Mouse (Mus musculus) erythroid progenitor cell, adult 5-6 weeks (primary cell): ENCODE results near the gene Ice2. TPM values are rescaled to one million over a fixed set of nuclear protein-coding genes. Genes with fewer than 3 reads are reported as not detected.

Experiments used
- ATAC-seq: replicated peaks from 2 replicates; pipeline ENCODE4 v1.8.0; 2016; ENCODE audit warnings: moderate number of reproducible peaks, mild to moderate bottlenecking, moderate TSS enrichment, inconsistent platforms; ENCODE audit not compliant: poor library complexity, low FRiP score, severe bottlenecking
- total RNA-seq, 2 experiments: library from RNA; stranded (forward) in 1 of 2; stranded (reverse) in 1 of 2; fragments of 150-400 nt in 1 of 2; fragments of 186-747, 209-891 nt in 1 of 2; gene quantifications; 2 replicates each; pipeline versions ENCODE4 v1.2.3 to v1.2.4; 2015 to 2017; ENCODE audit warnings: low replicate concordance in 2 of 2

Gene Ice2
- total RNA-seq, 2 experiments from 2014 or later, result 1.9 to 4.2 TPM

DNA sequence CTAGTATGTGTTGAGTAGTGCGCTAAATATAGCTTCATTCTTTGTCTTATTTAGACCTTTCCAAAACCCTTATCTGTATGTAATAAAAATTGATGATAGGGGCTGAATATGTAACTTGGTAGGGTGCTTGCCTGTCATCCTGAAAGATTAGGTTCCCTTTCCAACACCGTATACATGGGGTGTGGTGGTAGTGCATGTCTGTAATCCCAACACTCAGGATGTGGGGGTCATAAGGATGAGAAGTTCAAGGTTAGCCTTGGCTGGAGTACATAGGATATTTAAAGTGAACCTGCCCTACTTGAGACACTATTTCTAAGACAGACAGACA, 310 bp upstream of the Ice2 start:
- peak; percentile 35; the same call in 1 of the 2 replicates for ATAC-seq

DNA sequence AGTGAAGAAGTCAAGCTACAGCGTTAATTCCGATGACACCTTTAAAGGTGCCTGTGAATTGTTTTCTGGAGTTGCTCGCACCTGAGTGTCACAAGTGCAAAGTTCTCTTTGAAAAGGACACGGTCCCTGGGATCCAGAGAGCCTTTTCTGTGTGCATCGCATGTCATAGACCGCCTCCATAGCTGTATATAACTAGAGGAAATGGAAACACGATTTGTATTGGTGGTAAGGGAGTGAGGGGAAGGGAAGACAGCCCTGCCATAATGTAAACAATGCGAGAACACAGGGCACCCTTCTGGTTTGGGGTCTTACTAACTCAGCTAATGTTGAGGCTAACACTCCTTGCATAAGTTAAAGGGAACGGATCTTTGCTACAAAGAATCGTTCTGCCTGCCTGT, 746 bp downstream of the Ice2 start:
- ATAC-seq, result no peak

DNA sequence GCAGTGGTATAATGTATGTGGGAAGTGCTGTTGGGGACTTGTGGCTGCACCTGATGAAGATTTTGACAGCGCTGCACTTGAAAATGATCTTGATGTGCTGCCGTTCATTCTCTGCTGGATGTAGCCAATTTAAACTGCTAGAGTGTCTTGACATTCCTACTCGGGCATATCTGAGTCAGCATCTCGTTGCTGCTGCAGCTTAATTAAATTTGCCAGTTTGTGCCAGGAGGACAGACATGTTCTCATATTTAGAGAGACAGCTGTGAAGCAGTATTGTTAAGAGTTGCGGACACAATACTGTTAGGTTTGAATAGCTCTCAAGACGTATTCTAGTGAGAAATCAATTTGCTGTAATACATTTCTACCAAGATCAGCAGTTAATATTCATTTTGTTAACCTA, 7.0 kb downstream of the Ice2 start:
- ATAC-seq, result no peak

DNA sequence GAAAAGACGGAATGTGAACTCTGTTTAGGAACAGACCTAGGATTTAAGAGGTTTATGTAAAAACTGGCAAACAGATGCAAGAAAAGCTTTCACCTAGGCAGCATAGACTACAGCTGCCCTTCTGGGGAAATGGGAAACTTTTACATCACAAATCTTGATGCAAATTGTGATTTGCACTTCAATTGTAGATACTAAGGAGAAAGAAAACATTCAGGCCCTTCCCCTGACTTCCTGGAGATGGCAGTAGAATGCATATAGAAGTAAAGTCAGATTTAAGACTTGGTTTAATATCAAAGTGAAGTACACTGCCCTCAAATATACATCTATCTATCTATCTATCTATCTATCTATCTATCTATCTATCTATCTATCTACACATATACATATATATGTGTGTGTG, 21.8 kb downstream of the Ice2 start:
- ATAC-seq, result no peak

GRCm38 (mm10) chr9:69430531-69430930, 32.8 kb downstream of the Ice2 start:
- no peak for ATAC-seq

DNA sequence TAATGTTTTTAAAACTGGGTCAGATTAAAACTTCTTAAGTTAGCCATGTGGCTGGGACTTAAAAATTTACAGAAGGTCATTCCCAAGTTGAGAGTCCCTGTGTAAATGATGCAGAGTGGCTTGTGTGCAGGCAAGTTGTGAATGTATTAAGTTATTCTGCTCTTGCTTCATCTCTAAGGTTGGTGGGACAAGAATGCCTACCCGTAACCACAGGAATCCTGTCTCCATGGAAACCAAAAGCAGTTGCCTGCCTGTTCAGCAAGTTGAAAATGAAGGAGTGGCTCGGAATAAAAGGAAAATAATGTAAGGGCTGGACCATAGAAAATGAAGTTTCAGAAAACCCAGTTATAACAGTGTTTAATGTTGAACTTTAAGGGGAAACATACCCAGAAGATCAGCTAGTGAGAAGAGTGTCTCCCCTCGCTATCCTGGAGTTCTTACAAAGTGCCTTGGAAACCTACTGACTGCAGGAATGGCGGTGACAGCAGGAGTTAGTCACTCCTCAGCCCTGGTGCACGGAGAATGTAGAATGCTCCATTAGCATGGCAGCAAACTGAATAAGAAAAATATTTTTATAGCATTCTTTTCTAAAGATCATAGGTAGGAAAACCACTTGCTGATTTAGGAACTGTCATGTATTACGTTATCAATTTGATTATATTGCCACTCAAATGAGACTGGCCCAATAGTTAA, 34.3 kb downstream of the Ice2 start:
- no peak for ATAC-seq

- ATAC-seq, result no peak
Observed at GRCm38 (mm10) chr9:69435194-69435593, 37.5 kb downstream of the Ice2 start.

DNA sequence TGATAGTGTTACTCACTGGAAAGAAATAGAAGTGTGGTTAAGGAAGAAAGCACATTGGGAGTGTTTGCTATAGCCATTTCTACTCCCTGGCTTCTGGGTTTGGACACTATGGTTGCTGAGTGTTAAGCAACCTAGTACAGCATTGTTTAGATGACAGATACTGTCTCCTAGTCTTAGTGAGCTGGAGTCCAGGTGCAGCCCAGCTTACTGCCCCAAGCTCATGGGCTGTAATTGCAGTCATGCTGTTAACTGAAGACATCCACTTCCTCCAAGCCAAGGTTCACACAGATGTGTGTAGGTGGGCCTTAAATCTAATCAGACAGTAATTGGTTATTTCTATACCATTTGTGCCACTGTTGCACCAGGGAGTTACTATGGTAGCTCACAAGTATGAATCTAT, 38.0 kb downstream of the Ice2 start:
- ATAC-seq, result no peak

DNA sequence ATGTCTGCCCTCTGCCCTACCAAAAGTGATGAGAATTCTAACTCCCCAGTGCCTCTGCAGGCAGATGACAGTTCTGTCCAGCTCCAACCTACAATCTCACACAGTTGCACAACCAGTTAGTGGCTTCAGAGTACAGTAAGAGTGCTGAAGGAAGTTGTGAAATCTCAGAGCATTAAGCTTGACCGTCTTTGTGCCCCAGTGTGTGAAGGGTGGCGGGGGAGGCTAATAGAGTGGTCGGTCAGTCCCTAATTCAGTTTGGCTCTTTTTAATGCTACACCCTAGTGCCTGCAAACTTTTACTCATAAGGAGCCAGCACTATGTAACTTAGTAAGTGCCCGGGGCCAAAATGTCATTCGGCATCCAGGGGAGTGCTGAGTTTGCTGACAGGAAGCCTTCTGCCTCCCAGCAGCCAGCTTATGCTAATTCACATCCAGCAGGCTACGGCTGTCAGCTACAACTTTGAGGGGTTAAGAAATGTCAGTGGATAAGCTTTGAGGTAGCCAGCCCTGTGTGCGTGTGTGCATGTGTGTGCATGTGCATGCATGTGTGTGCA, 42.2 kb downstream of the Ice2 start:
- no peak for ATAC-seq

DNA sequence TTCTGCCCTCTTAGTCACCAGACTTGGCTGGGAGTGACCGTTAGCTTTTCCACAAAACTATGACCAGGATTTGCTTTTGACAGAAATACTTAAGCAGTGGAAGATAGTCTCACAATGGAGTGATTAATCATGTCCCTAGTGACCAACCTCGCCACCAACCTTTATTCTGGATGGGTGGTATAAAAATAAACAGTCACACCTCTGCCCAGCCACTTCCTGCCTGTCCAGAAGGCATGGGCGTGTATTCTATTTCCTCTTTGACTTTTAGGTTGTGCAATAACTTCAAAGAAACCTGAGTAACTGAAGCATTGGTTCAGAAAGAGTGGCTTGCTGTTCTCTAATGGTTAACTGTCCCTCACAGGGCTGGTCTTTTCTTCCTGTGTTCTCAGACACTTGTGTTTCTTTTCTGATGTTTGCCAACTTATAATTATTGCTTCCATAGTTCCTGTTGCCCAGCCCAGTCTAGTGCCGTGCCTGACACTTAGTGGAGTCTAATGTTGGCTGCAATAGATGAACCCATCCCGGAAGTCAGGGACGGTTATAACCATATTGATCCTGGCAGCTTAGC, 44.8 kb downstream of the Ice2 start:
- no peak for ATAC-seq

DNA sequence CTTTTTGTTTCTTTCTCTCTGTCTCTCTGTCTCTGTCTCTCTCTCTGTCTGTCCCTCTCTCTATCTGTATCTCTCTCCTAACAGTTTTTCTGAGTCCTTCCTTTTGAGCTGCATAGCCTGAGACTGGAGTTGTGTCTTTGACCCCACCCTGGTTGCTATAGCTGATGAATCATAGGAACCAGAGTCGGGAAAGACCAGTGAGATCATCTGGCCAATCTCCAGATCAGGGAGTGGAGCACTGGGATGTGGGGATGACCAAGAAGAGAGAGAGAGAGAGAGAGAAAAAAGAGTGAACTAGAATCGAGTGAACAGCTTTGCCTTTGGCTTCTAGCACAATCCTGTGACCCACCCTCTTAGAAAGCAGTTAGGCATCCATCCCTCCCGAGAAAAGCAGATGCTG, 45.5 kb downstream of the Ice2 start:
- no peak for ATAC-seq

- no peak for ATAC-seq
Observed at GRCm38 (mm10) chr9:69448801-69449200, 51.1 kb downstream of the Ice2 start.

DNA sequence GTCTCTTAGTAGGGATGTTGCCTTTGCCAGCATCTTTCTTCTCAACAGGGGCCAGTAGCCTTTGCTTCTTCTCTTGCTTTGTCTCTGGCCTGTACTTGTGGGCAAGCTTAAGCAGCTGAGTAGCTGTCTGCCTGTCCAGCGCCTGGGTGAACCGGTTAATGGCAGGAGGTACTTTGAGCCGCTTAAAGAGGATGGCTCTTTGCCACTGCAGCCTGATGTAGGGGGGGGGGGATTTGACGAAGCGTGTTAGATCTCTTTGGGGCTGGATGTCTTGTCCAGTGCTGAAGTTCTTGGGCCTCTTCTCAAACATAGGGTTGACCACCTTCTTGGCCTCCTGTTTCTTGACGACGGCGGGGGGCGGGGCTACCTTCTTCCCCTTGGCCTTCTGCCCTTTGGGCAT, 52.9 kb downstream of the Ice2 start:
- ATAC-seq, result no peak

GRCm38 (mm10) chr9:69451886-69452810, 54.4 kb downstream of the Ice2 start:
- no peak for ATAC-seq

- no peak for ATAC-seq
Observed at GRCm38 (mm10) chr9:69453066-69453900, 55.6 kb downstream of the Ice2 start, which contains the start of gene Anxa2. Gene Anxa2, plus strand, starts transcription at chr9:69453620.

DNA sequence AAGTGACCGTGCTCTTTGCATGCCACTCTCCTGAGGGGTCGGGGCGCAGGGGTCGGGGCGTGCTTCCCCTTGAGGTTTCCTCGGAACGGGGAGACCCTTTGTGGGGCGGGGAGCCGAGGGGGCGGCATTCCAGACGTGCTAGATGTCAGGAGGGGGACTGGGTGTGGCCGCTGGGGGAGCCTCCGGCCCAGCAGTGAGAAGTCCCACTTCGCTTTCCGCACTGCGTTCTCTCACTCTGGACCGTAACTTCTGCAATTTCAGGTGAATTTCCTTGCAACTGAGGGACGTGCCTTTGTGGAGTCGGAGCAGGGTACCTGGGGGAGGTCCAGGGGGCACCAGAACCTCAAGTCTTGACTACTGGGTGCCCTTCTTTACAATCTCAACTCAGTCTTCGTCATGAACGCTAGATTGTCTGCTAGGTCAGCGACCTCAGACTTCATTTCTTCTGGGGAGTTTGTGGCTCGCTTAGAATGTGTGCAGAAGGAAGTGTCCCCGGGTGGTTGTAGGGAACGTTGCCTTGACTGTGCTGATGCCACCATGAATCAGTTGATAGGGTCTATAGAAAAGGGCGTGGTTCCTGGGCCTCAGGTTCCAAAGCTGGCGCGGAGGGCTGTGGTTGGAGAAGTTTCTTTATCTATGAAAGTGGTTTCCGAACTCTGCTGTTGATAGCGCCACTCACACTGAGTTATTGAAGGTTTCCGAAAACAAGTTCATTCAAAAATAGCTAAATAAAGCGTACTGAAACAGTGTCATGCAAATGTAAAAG, 56.4 kb downstream of the Ice2 start:
- ATAC-seq, result no peak

DNA sequence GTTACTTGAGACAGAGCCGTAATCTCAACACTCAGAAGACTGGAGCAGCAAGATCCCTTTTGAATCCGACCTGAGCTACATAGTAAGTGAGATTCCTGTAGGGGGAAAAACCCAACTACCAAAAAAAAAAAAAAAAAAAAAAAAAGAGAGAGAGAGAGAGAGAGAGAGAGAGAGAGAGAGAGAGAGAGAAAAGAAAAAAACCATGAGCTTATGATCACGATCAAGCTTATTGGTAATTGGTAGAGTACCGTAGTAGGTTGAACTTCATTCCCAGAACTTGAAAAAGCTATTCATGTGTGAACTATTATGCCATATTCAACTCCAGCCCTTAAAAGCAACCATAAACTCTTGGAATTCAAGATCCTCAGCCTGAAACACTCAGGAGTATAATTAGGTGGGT, 57.0 kb downstream of the Ice2 start:
- no peak for ATAC-seq

DNA sequence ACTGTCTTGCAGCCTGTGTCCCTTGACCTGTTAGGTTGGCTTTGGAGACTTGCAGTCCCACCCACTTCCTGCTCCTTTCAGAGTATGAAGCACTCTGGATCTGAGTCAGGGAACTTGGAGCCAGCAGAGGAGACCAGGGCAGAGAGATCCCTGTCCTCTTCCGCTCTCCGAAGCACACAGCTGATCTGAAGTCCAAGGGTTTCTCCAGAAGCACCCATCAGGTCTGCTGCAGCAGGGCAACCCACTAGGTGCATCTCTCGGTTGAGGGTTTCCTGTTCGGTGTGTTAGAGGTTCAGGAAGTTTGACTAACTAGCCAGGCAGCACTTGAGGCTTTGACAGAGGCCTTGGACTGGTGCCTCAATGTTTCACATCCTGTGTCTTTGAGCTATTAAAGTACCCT, 57.7 kb downstream of the Ice2 start:
- ATAC-seq, result no peak

DNA sequence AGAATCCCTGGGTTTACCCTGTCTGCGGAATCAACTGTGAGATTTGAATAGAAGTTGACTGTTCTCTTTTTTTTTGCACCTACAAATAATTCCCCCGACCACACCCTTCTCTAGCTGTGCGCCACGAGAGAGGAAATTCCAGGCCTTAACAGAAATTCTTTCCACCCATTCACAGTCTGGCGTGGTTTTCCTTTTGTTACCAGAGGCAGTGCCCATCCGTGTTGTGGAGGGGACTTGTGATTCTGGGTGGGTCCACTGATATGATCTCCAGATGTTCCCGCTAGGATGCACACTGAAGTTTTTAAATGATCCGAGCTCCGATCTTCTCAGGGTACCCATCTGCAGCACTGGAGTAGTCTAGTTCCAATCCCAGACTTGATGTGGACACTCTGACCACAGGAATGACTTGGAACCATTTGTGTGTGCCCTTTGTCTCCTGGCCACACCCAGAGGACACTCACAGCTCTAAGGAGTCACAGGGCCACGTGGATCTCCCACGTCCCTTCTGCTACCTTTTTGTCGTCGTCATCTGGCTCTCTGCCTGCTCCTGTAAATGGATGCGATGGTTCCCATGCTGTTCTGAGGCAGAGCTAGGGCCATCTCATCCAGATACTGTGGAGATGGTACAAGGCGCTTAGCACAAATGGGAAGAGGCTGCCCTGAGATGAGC, 58.8 kb downstream of the Ice2 start:
- ATAC-seq, result no peak
